Mouse (Mus musculus): ENCODE measurements around the gene Abce1.

Abce1 gene

GRCm38 (mm10) chr8:79641119-79641518, 70.4 kb downstream of the Abce1 start:
- no peak for DNase-seq (ENCODE audit: extremely low read depth, low read depth)

- no peak for DNase-seq (ENCODE audit: extremely low read depth, low read depth)
Measured at GRCm38 (mm10) chr8:79639586-79640451, 71.7 kb downstream of the Abce1 start, which contains the start of gene Otud4. TSS of gene Otud4 (plus strand) at chr8:79639618.

GRCm38 (mm10) chr8:79638707-79639549, 72.6 kb downstream of the Abce1 start:
- peak; percentile 96 for DNase-seq (ENCODE audit: extremely low read depth, low read depth)

- no peak for DNase-seq (ENCODE audit: extremely low read depth, low read depth)
Measured at GRCm38 (mm10) chr8:79638001-79638706, 73.4 kb downstream of the Abce1 start.

- DNase-seq (ENCODE audit: extremely low read depth, low read depth), result no peak
Measured at GRCm38 (mm10) chr8:79637237-79637636, 74.3 kb downstream of the Abce1 start.

- DNase-seq (ENCODE audit: extremely low read depth, low read depth), result no peak
Measured at GRCm38 (mm10) chr8:79636151-79636550, 75.4 kb downstream of the Abce1 start.

GRCm38 (mm10) chr8:79635491-79635890, 76.0 kb downstream of the Abce1 start:
- no peak for DNase-seq (ENCODE audit: extremely low read depth, low read depth)

All from MEL-GATA-1-ER (cell line).